Mouse (Mus musculus): Measurements from ENCODE around the gene Vwa5b1.

Gene Vwa5b1

DNA sequence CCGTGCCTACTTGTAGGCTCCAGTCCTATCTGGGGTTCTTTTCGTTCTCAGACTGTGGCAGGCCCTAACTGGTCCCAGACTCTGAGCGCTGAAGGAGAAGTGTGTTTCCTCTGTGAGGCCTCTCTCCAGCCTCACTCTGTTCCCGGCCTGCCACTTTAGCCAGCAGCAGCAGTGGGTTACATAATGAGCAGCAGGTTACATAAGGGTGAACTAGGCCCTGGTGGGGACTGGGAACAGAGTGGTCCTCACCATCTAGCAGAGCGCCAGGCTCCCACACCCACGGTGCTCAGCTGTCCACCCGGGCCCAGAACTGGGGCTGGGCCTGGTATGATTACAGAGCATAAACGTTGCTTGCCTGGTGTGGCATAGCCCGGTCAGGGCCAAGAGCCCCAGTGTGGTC, 110.9 kb downstream of the Vwa5b1 start:
- no peak for DNase-seq

DNA sequence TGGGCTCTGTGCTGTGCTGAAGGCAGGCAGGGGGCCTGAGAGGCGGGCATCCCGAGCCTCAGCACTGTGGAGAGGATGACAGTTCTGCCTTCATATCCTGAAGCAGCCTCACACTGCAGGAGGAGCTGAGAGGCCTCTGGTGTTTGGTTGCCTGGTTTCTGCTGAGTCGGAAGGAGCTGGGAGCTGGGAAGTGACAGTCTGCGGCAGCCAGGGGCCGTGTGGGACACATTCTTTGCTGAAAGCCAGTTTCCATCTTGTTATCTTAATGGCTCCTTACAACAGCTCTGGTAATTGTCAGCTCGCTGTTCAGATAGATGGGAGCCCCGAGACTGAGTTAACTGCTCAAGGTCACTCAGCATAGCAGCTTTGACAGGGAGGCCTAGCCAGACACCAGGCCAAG, 111.9 kb downstream of the Vwa5b1 start:
- DNase-seq = no peak

DNA sequence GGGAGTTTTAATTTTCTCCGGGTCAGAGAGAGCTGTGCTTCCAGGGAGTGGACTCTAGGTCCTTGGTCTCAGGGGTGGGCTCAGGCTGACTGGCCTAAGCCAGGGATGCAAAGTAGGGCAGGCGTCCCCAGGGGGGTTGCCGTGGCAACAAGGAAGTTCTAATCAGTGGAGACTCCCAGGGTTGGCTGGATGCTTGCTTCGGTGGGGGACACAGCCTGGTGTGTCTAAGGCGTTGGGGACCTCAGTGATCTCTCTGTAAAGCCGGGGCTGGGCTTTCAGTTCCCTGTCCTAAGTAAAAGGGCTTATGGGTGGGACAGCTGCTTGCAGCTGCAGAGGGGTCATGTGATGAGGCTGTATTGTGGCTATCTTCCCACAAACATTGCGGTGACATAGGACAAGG, 113.4 kb downstream of the Vwa5b1 start:
- no peak for DNase-seq

GRCm38 (mm10) chr4:138517153-138517789, 118.4 kb downstream of the Vwa5b1 start:
- no peak for DNase-seq

DNA sequence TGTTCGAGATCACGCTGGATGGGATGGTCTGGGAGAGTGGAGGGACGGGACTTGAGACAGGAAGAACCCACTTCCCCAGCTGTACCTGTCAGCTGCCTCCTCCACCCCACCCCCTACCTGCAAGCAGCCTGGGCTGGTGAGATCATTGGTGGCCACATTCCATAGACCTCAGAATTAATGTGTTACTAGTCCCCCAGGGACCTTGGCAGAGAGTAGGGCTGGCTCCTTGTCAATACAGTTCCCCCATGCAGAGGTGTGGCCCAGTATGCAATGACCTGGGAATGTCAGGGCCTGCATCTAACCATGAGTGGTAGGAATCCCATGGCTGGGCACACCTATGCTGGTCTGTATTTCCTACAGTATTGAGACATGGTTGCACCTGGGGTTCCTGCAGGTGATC, 119.2 kb downstream of the Vwa5b1 start:
- DNase-seq = no peak
